Mouse (Mus musculus): Measurements from ENCODE around the gene Nt5c3b. TPM values are rescaled to one million over a fixed set of nuclear protein-coding genes. Genes with fewer than 3 reads are reported as not detected.

The Nt5c3b gene
- total and polyA plus RNA-seq, 2 experiments from 2014 or later: 68.3 to 84.7 TPM

GRCm38 (mm10) chr11:100476281-100476680 lies 34.7 kb upstream of the Nt5c3b start:
- ATAC-seq (ENCODE audit: insufficient read depth, low read depth): no peak
- no peak overlapping the region for H3K9ac ChIP-seq (replicated peaks; ENCODE audit: low read depth, low read length)
- peaks cover 8% of the 10 kb centered on the region for H3K4me1 ChIP-seq (ENCODE audit: control insufficient read depth, insufficient read depth)
- H3K4me2 ChIP-seq (ENCODE audit: low read depth, low read length): no peak overlapping the region
- H3K4me3 ChIP-seq (ENCODE audit: low read depth, low read length): no peak overlapping the region
- H3K36me3 ChIP-seq (replicated peaks; ENCODE audit: control insufficient read depth, insufficient read depth, low read length): peaks cover 47% of the 10 kb centered on the region
- no peaks in the 10 kb centered on the region for H3K27me3 ChIP-seq (ENCODE audit: control insufficient read depth, insufficient read depth, low read length)
- no peaks in the 10 kb centered on the region for H3K9me3 ChIP-seq (replicated peaks; ENCODE audit: control insufficient read depth, low read length)
- no peak overlapping the region for H3K27ac ChIP-seq (ENCODE audit: low read depth)
- no peak for DNase-seq (ENCODE audit: low spot score)
- WGBS: 82% methylated on average over 5 of the region's 5 CpGs
- TF ChIP-seq CTCF (IDR thresholded peaks at IDR 0.05; ENCODE audit: low read depth) (no peak), EP300 (IDR thresholded peaks at IDR 0.05; ENCODE audit: low read depth) (no peak)

GRCm38 (mm10) chr11:100472935-100473295 lies 31.3 kb upstream of the Nt5c3b start:
- peaks cover 17% of the 10 kb centered on the region for H3K36me3 ChIP-seq (replicated peaks; ENCODE audit: control insufficient read depth, insufficient read depth, low read length)
- H3K27ac ChIP-seq (ENCODE audit: low read depth): 0 out of 2 replicates have a peak overlapping the region, but pooled peaks have one; percentile 87
- H3K4me3 ChIP-seq (ENCODE audit: low read depth, low read length): peak overlapping the region; percentile 100; the same call in 1 of the 2 replicates
- no peak overlapping the region for H3K9ac ChIP-seq (replicated peaks; ENCODE audit: low read depth, low read length)
- no peaks in the 10 kb centered on the region for H3K27me3 ChIP-seq (ENCODE audit: control insufficient read depth, insufficient read depth, low read length)
- H3K4me2 ChIP-seq (ENCODE audit: low read depth, low read length): peak overlapping the region; percentile 99; the same call in 1 of the 2 replicates
- peaks cover 16% of the 10 kb centered on the region for H3K4me1 ChIP-seq (ENCODE audit: control insufficient read depth, insufficient read depth)
- TF ChIP-seq CTCF (IDR thresholded peaks at IDR 0.05; ENCODE audit: low read depth): no peak
- no peak for TF ChIP-seq EP300 (IDR thresholded peaks at IDR 0.05; ENCODE audit: low read depth)
- ATAC-seq (ENCODE audit: insufficient read depth, low read depth): peak; percentile 31
- WGBS: 32% methylated on average over 5 of the region's 5 CpGs
- DNase-seq (ENCODE audit: low spot score): no peak
- H3K9me3 ChIP-seq (replicated peaks; ENCODE audit: control insufficient read depth, low read length): no peaks in the 10 kb centered on the region

- H3K4me3 ChIP-seq (ENCODE audit: low read depth, low read length): peak within 1 kb of the TSS; percentile 100
- peak within 1 kb of the TSS; percentile 99 for H3K4me2 ChIP-seq (ENCODE audit: low read depth, low read length)
- DNase-seq (ENCODE audit: low spot score) (peak; percentile 95), ATAC-seq (ENCODE audit: insufficient read depth, low read depth) (peak; percentile 97)
- WGBS: under 1% methylated on average over 83 of the region's 83 CpGs
- H3K4me1 ChIP-seq (ENCODE audit: control insufficient read depth, insufficient read depth): peaks cover 16% of the 10 kb centered on the region
- H3K9me3 ChIP-seq (replicated peaks; ENCODE audit: control insufficient read depth, low read length): no peaks in the 10 kb centered on the region
- TF ChIP-seq CTCF (IDR thresholded peaks at IDR 0.05; ENCODE audit: low read depth): peak; percentile 69
- TF ChIP-seq EP300 (IDR thresholded peaks at IDR 0.05; ENCODE audit: low read depth): 0 out of 2 replicates have a peak, but pooled peaks have one; percentile 17
- no peaks in the 10 kb centered on the region for H3K27me3 ChIP-seq (ENCODE audit: control insufficient read depth, insufficient read depth, low read length)
- H3K27ac ChIP-seq (ENCODE audit: low read depth): peak within 1 kb of the TSS; percentile 87
- H3K36me3 ChIP-seq (replicated peaks; ENCODE audit: control insufficient read depth, insufficient read depth, low read length): peaks cover 13% of the 10 kb centered on the region
- peak within 1 kb of the TSS; percentile 95 for H3K9ac ChIP-seq (replicated peaks; ENCODE audit: low read depth, low read length)
Observed at GRCm38 (mm10) chr11:100472197-100472934, 30.8 kb upstream of the Nt5c3b start, which contains the start of gene Klhl11. TSS of gene Klhl11 (minus strand) at chr11:100472741.

- H3K9ac ChIP-seq (replicated peaks; ENCODE audit: low read depth, low read length): peak overlapping the region; percentile 95
- no peaks in the 10 kb centered on the region for H3K27me3 ChIP-seq (ENCODE audit: control insufficient read depth, insufficient read depth, low read length)
- H3K9me3 ChIP-seq (replicated peaks; ENCODE audit: control insufficient read depth, low read length): no peaks in the 10 kb centered on the region
- peak overlapping the region; percentile 87; the same call in 1 of the 2 replicates for H3K27ac ChIP-seq (ENCODE audit: low read depth)
- peak overlapping the region; percentile 99 for H3K4me2 ChIP-seq (ENCODE audit: low read depth, low read length)
- H3K36me3 ChIP-seq (replicated peaks; ENCODE audit: control insufficient read depth, insufficient read depth, low read length): peaks cover 7% of the 10 kb centered on the region; the same call in 1 of the 2 replicates
- peak overlapping the region; percentile 100 for H3K4me3 ChIP-seq (ENCODE audit: low read depth, low read length)
- ATAC-seq (ENCODE audit: insufficient read depth, low read depth) (peak; percentile 1; the same call in 1 of the 2 replicates), DNase-seq (ENCODE audit: low spot score) (no peak)
- TF ChIP-seq CTCF (IDR thresholded peaks at IDR 0.05; ENCODE audit: low read depth) (no peak), EP300 (IDR thresholded peaks at IDR 0.05; ENCODE audit: low read depth) (no peak)
- H3K4me1 ChIP-seq (ENCODE audit: control insufficient read depth, insufficient read depth): peaks cover 16% of the 10 kb centered on the region
- 5% methylated on average over 30 of the region's 30 CpGs for WGBS
Observed at GRCm38 (mm10) chr11:100471352-100472196, 30.0 kb upstream of the Nt5c3b start.

- Histone ChIP-seq H3K4me1 (ENCODE audit: control insufficient read depth, insufficient read depth) (peaks cover 4% of the 10 kb centered on the region; the same call in 1 of the 2 replicates), H3K4me3 (ENCODE audit: low read depth, low read length) (no peak overlapping the region), H3K27me3 (ENCODE audit: control insufficient read depth, insufficient read depth, low read length) (no peaks in the 10 kb centered on the region), H3K27ac (ENCODE audit: low read depth) (no peak overlapping the region), H3K9ac (replicated peaks; ENCODE audit: low read depth, low read length) (no peak overlapping the region), H3K36me3 (replicated peaks; ENCODE audit: control insufficient read depth, insufficient read depth, low read length) (peaks cover 24% of the 10 kb centered on the region), H3K4me2 (ENCODE audit: low read depth, low read length) (no peak overlapping the region), H3K9me3 (replicated peaks; ENCODE audit: control insufficient read depth, low read length) (no peaks in the 10 kb centered on the region)
- ATAC-seq (ENCODE audit: insufficient read depth, low read depth) (no peak), DNase-seq (ENCODE audit: low spot score) (no peak)
- WGBS: 60% methylated on average over 1 of the region's 1 CpGs
- TF ChIP-seq CTCF (IDR thresholded peaks at IDR 0.05; ENCODE audit: low read depth) (no peak), EP300 (IDR thresholded peaks at IDR 0.05; ENCODE audit: low read depth) (no peak)
Observed at GRCm38 (mm10) chr11:100465833-100466232, 24.2 kb upstream of the Nt5c3b start.
